Mouse (Mus musculus) hematopoietic stem cell, adult 5-6 weeks (primary cell): ENCODE measurements around the gene Ildr1. TPM values are rescaled to one million over a fixed set of nuclear protein-coding genes. Genes with fewer than 3 reads are reported as not detected.
A peak's percentile ranks its signal among the peaks of the same experiment; 100 is the strongest.

Experiments used
- ATAC-seq, 2 experiments: fragments of 125-278 bp in 1 of 2; replicated peaks in 1 of 2; 2 replicates each; pipeline ENCODE4 v1.8.0; 2016 to 2017; ENCODE audit warnings: inconsistent platforms in 2 of 2, mild to moderate bottlenecking in 2 of 2, moderate number of reproducible peaks in 2 of 2, low read depth in 1 of 2, moderate TSS enrichment in 1 of 2; ENCODE audit not compliant: low FRiP score in 2 of 2, poor library complexity in 2 of 2, severe bottlenecking in 2 of 2, insufficient read depth in 1 of 2, low TSS enrichment in 1 of 2
- total RNA-seq: library from RNA; stranded (forward); fragments of 172-1452, 232-1000 nt; gene quantifications from 2 replicates; pipeline ENCODE4 v1.2.3, GENCODE M21; 2017

Ildr1 gene
- total RNA-seq, 1 experiment from 2014 or later = 0.45 TPM

- ATAC-seq = no peak
Measured at GRCm38 (mm10) chr16:36688076-36688475, 5.7 kb upstream of the Ildr1 start.

GRCm38 (mm10) chr16:36691484-36691883, 2.3 kb upstream of the Ildr1 start:
- no peak for ATAC-seq

- no peak for ATAC-seq
Measured at GRCm38 (mm10) chr16:36694798-36695290, 1.1 kb downstream of the Ildr1 start.

GRCm38 (mm10) chr16:36697331-36697730, 3.6 kb downstream of the Ildr1 start:
- ATAC-seq = peak in 1 of 2 experiments; percentile 18; a peak in 2 of 4 replicates

GRCm38 (mm10) chr16:36700484-36700883, 6.7 kb downstream of the Ildr1 start:
- no peak for ATAC-seq

- ATAC-seq = no peak
Measured at GRCm38 (mm10) chr16:36707702-36708423, 14.1 kb downstream of the Ildr1 start.

- ATAC-seq = peak; percentile 56 to 65; a peak in 3 of 4 replicates
Measured at GRCm38 (mm10) chr16:36708751-36709150, 15.0 kb downstream of the Ildr1 start.

- ATAC-seq = peak; percentile 34 to 41; a peak in 2 of 4 replicates
Measured at GRCm38 (mm10) chr16:36709405-36709804, 15.6 kb downstream of the Ildr1 start.

- ATAC-seq = no peak
Measured at GRCm38 (mm10) chr16:36710794-36711193, 17.0 kb downstream of the Ildr1 start.

- ATAC-seq = peak; percentile 58 to 61; a peak in 3 of 4 replicates
Measured at GRCm38 (mm10) chr16:36711760-36712159, 18.0 kb downstream of the Ildr1 start.

GRCm38 (mm10) chr16:36717481-36717880, 23.7 kb downstream of the Ildr1 start:
- peak; percentile 44 to 54 for ATAC-seq

- no peak for ATAC-seq
Measured at GRCm38 (mm10) chr16:36718637-36719036, 24.9 kb downstream of the Ildr1 start.

GRCm38 (mm10) chr16:36720194-36721055, 26.6 kb downstream of the Ildr1 start:
- peak; percentile 66 to 70 for ATAC-seq

- ATAC-seq = no peak
Measured at GRCm38 (mm10) chr16:36722739-36723138, 29.0 kb downstream of the Ildr1 start.

GRCm38 (mm10) chr16:36723880-36724443, 30.2 kb downstream of the Ildr1 start:
- no peak for ATAC-seq

- ATAC-seq = no peak
Measured at GRCm38 (mm10) chr16:36728959-36729358, 35.2 kb downstream of the Ildr1 start.

- no peak for ATAC-seq
Measured at GRCm38 (mm10) chr16:36732572-36732971, 38.8 kb downstream of the Ildr1 start.

GRCm38 (mm10) chr16:36733827-36734226, 40.0 kb downstream of the Ildr1 start:
- ATAC-seq = no peak
